Mouse (Mus musculus) layer of hippocampus, postnatal 36 days (tissue): ENCODE results near the gene Tbx2. TPM values are rescaled to one million over a fixed set of nuclear protein-coding genes. Genes with fewer than 3 reads are reported as not detected.
A peak's percentile ranks its signal among the peaks of the same experiment; 100 is the strongest.

Experiments
- DNase-seq, 2 experiments: peaks; one replicate each; pipeline ENCODE4 v3.0.0; 2022
- total RNA-seq, 2 experiments: library from RNA; stranded (reverse); gene quantifications; 2 replicates each; pipeline ENCODE4 v1.2.3; 2021

Gene Tbx2
- total RNA-seq, 2 experiments from 2014 or later, result 1.2 to 1.4 TPM

- DNase-seq, result no peak
These were observed 7.9 kb downstream of the Tbx2 start for GRCm38 (mm10) chr11:85840031-85840802.

GRCm38 (mm10) chr11:85840803-85841145 is 8.4 kb downstream of the Tbx2 start:
- DNase-seq, result no peak

- no peak for DNase-seq
These were observed 8.9 kb downstream of the Tbx2 start for GRCm38 (mm10) chr11:85841211-85841681.

- DNase-seq, result no peak
These were observed 9.6 kb downstream of the Tbx2 start for GRCm38 (mm10) chr11:85841980-85842379.

GRCm38 (mm10) chr11:85842596-85843346 is 10.4 kb downstream of the Tbx2 start:
- DNase-seq, result no peak

- DNase-seq, result no peak
These were observed 11.0 kb downstream of the Tbx2 start for GRCm38 (mm10) chr11:85843347-85843692.

- DNase-seq, result peak; percentile 74 to 76
These were observed 12.0 kb downstream of the Tbx2 start for GRCm38 (mm10) chr11:85844144-85844965.

GRCm38 (mm10) chr11:85844971-85845370 is 12.6 kb downstream of the Tbx2 start:
- no peak for DNase-seq

GRCm38 (mm10) chr11:85845921-85846320 is 13.6 kb downstream of the Tbx2 start:
- no peak for DNase-seq

GRCm38 (mm10) chr11:85846509-85846908 is 14.2 kb downstream of the Tbx2 start:
- no peak for DNase-seq

- peak in 1 of 2 experiments; percentile 49 for DNase-seq
These were observed 16.7 kb downstream of the Tbx2 start for GRCm38 (mm10) chr11:85849037-85849436.

GRCm38 (mm10) chr11:85850233-85850632 is 17.9 kb downstream of the Tbx2 start, which contains the start of gene Gm11444:
Gene Gm11444, minus strand, starts transcription at chr11:85850333.
- DNase-seq, result no peak

- DNase-seq, result no peak
These were observed 18.4 kb downstream of the Tbx2 start for GRCm38 (mm10) chr11:85850758-85851157.

- DNase-seq, result no peak
These were observed 25.8 kb downstream of the Tbx2 start for GRCm38 (mm10) chr11:85857997-85858698.

GRCm38 (mm10) chr11:85864363-85864762 is 32.0 kb downstream of the Tbx2 start:
- no peak for DNase-seq

GRCm38 (mm10) chr11:85876059-85876788 is 43.9 kb downstream of the Tbx2 start:
- no peak for DNase-seq

GRCm38 (mm10) chr11:85884498-85884897 is 52.1 kb downstream of the Tbx2 start:
- DNase-seq, result no peak

GRCm38 (mm10) chr11:85885665-85886428 is 53.5 kb downstream of the Tbx2 start, which contains the start of gene Tbx4:
Gene Tbx4, plus strand, starts transcription at chr11:85886422.
- no peak for DNase-seq

GRCm38 (mm10) chr11:85886429-85886785 is 54.1 kb downstream of the Tbx2 start:
- no peak for DNase-seq

- DNase-seq, result no peak
These were observed 54.9 kb downstream of the Tbx2 start for GRCm38 (mm10) chr11:85887273-85887672.
